Mouse (Mus musculus) embryonic stem cell, embryonic (primary cell): ENCODE data around the gene Arntl2.
"Not testable (repeated sequence)": the region's sequence is repeated elsewhere in the genome, so short reads cannot be mapped to it uniquely, and the experiment has no call there.

Experiments used
- CTCF ChIA-PET, 4 experiments: fragments of 300-600 bp in 2 of 4; fragments of 350-600 bp in 2 of 4; sonication (Branson Sonifier 250); formaldehyde crosslinking; loops; one replicate each; lab custom pipeline; 2022; ENCODE audit warnings: inconsistent platforms in 2 of 4; lab: Charles Lee
- POLR2A ChIA-PET, 4 experiments: fragments of 300-600 bp in 2 of 4; fragments of 350-600 bp in 2 of 4; sonication (Branson Sonifier 250); formaldehyde crosslinking; loops; one replicate each; lab custom pipeline; 2022; ENCODE audit warnings: antibody characterized with exemption in 4 of 4, inconsistent platforms in 1 of 4; lab: Charles Lee

Gene Arntl2

DNA sequence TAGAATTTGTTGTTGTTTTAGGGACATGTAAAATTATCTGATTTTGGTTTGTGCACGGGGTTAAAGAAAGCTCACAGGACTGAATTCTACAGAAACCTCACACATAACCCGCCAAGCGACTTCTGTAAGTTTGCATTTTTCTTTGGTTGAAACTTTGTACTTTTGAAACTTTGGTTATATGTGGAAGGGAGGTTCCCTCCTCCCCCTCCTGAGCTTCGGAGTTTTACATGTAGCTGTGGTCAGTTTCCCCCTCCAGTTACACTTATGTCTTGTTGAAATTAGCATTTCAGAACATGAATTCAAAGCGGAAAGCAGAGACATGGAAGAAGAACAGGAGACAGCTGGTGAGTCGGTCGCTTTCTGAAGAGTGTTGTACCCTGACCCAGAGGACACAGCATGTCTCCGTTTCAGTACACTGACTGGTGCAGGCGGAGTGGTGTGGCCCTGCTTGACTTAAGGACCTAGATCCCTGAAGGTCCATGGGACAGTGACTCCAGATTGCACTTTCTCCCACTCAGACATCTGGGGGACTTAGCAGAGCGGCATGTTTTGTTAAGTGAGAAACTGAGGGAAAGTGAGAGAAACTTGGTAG, 26.9 kb upstream of the Arntl2 start:
- POLR2A ChIA-PET: interaction anchor here in 1 of 4 experiments (1.2 kb wide), 1 partner anchor 14 kb away, joined by 3 read pairs; no protein-coding TSS in a partner anchor
- CTCF ChIA-PET: interaction anchor here in 1 of 4 experiments (0.7 kb wide), 1 partner anchor 34 kb away, joined by 3 read pairs; no protein-coding TSS in a partner anchor

DNA sequence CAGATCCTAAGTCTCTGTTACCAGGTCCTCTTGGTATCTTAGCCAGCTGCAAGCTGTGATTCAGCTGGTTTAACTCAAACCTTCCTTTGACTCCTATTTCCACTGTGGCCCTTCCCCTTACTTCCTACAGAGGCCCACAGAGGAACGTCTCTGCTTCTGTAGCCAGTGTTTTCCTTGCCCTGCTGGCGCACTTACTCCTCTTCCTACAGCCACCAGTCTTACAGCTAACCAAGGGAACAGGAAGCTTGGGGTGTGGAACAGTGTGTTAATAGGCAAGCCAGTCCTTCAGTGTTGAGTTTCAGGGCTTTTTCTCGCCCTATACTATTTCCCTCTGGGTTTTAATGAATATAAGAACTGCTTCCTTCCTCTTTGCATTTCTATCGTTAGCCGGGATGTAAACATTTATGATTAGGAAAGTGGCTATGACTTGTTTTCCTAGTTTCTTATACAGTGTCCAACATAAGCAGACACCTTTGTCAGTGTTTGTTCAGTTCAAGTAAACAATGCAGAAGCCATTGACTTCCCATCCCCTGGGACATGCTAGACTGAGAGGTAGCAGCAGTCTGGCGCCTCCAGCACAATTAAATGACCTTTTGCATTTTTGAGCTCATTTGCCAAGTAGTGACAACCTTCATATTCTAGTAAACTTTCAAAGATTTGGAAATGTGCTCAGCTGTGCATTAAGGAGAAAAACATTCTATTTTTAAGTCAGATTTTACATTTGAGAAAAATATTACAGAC, 25.7 kb upstream of the Arntl2 start:
- POLR2A ChIA-PET: interaction anchor here in 1 of 4 experiments (1.2 to 1.7 kb wide), 3 partner anchors 9 to 31 kb away, joined by 3 to 5 read pairs (median 3); no protein-coding TSS in a partner anchor
- CTCF ChIA-PET: interaction anchor here in 1 of 4 experiments (1.0 kb wide), 1 partner anchor 9 kb away, joined by 3 read pairs; no protein-coding TSS in a partner anchor

DNA sequence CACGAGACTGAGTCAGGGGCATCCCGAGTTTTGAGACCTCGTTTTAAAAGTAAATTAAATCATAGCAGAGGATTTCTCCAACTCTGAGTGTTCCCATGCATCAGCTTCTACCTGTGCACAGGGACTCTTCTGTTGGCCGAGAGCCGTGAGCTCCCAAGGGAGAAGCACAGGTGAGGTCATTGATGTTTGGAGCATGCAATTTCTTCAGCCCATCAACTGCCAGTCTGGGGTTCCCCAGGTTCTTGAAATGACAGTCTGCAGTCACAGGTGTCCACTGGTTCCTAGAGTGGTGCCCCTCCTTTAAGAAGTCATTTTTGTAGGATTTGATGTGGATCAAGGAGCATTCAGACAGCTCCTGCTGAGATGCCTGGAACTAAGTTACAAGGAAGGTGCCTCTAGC, 25.0 kb upstream of the Arntl2 start:
- ChIA-PET POLR2A (interaction anchor here in 1 of 4 experiments (1.2 to 1.7 kb wide), 3 partner anchors 10 to 30 kb away, joined by 3 to 5 read pairs (median 3); no protein-coding TSS in a partner anchor), CTCF (no interaction called here)

DNA sequence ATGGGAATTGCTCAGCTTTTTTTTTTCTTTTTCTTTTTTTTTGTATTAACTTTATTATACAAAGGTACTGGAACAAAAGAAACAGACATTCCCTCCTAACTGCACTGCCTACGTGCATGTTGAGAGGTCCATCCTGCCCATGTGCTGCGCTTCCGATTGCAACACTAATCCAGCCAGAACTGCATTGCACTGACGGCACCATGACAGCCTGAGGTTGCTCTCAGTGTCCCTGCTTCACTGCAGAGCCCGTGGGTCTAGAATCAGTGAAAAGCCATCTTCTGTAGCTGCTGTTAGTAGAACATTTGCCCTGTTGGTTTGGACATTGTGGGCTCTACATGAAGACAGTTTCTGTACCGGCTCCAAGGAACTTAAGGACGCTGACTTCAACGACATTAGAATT, 20.0 kb upstream of the Arntl2 start:
- CTCF ChIA-PET: not testable (repeated sequence)
- POLR2A ChIA-PET: interaction anchor here in 2 of 4 experiments (0.6 to 1.3 kb wide), 3 partner anchors 19 to 143 kb away, joined by 3 read pairs; partner anchors contain the start of gene Arntl2 (in 1 of the 2)

DNA sequence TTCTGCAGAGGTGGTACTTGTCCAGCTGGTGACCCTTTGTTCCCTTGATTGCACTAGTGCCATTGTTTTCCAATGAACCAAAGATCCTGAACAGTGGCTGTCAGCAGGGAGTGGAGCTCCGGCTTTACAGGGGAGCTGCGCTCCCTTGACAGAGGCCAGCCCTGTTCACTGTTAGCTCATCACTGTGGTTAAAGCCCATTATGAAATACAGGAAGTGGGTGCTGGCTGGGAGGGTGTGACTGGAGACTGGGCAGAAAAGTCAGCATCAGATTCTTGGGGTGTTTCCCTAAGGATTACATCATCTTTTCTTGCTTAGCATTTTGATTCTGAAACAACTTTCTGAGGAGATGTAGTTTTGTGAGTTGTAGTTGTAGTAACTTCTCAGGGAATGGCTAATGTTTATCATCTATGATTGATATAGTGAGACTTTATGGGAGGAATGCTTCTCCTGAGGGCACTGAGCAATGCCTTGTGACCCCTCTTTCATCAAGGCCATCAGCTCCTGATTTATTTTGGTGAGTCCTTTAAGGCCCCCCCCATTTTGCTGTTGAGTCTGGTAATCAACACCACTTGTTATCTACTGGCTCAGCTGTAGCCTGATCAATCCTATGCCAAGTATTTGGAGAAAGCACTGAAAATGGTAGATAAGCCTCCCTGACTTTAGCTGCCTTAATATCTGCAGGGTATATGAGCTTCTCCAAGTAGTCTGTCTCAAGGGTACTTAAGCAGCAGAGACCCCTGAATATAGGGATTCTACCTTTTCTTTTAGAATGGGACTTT, 19.1 kb upstream of the Arntl2 start:
- ChIA-PET POLR2A (interaction anchor here in 2 of 4 experiments (0.6 to 1.2 kb wide), 3 partner anchors 19 to 142 kb away, joined by 3 to 4 read pairs (median 3); partner anchors contain the start of gene Arntl2 (in 1 of the 2)), CTCF (interaction anchor here in 2 of 4 experiments (0.6 to 0.9 kb wide), 3 partner anchors 9 to 372 kb away, joined by 3 to 5 read pairs (median 5); no protein-coding TSS in a partner anchor)

DNA sequence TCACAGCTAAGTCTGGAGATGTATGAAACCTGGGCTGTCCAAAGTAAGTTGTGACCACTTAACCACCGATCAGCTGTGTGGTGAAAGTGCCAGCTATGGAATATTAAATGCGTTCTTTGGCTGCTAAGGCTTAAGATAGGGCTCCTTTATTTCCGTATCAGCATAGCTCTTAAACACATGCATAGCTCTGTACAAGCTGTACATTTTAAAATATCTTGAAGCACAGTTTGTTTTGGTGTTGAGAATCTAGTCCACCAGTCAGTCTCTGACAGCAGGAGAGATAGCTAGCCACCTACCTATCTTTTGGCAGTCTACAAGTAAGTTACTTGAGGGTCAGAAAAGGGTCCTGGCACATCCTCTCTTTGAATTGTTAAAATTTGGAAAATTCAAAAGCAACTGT, 17.8 kb upstream of the Arntl2 start:
- ChIA-PET POLR2A (interaction anchor here in 1 of 4 experiments (1.2 kb wide), 1 partner anchor 20 kb away, joined by 4 read pairs; no protein-coding TSS in a partner anchor), CTCF (interaction anchor here in 1 of 4 experiments (1.7 kb wide), 1 partner anchor 17 kb away, joined by 5 read pairs; no protein-coding TSS in a partner anchor)

DNA sequence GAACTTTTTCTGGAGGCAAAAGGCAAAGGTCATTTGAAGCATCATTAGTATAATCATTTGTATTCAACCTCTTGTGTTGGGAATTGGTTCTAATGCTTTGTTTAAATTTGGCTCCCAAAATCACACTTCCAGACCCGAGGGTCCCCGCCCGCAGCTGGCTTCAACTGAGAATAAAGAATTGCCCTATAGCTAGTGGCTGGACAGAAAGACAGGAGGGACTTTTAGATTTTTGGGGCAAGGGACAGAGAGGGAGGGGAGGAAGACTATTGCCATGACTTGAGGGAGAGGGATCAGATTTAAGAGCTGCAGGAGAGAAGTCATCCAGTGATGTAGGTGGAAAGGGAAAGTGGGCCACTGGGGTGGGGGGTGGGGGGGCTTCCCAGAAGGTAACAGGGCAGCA, 14.3 kb upstream of the Arntl2 start:
- CTCF ChIA-PET: interaction anchor here in 3 of 4 experiments (0.7 to 0.8 kb wide), 3 partner anchors 43 to 378 kb away, joined by 3 to 9 read pairs (median 7); no protein-coding TSS in a partner anchor
- POLR2A ChIA-PET: interaction anchor here in 2 of 4 experiments (0.5 to 1.7 kb wide), 3 partner anchors 14 to 192 kb away, joined by 3 to 6 read pairs (median 4); partner anchors contain the start of gene Arntl2 (in 1 of the 2)

DNA sequence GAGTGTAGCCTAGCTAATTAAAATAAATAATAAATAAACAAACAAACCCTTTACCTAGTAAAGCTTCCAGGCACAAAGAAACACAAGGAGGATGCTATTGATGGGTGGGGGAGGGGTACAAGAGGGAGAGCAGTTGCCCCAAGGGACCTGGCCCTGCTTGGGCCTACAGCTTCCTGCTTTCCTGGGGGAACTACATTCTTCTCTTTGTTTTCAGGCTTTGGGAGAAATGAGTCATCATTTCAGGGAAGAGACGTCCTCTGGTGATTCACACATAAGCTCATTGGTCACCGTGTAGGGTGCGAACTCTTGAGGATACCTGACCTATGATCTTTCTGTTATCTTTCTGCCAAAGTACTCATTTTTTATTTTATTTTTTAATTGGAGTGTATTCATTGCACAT, 2.3 kb upstream of the Arntl2 start:
- ChIA-PET POLR2A (interaction anchor here in 1 of 4 experiments (0.6 to 1.6 kb wide), 5 partner anchors 9 to 325 kb away, joined by 3 to 6 read pairs (median 4); partner anchors contain the start of gene Stk38l), CTCF (no interaction called here)

DNA sequence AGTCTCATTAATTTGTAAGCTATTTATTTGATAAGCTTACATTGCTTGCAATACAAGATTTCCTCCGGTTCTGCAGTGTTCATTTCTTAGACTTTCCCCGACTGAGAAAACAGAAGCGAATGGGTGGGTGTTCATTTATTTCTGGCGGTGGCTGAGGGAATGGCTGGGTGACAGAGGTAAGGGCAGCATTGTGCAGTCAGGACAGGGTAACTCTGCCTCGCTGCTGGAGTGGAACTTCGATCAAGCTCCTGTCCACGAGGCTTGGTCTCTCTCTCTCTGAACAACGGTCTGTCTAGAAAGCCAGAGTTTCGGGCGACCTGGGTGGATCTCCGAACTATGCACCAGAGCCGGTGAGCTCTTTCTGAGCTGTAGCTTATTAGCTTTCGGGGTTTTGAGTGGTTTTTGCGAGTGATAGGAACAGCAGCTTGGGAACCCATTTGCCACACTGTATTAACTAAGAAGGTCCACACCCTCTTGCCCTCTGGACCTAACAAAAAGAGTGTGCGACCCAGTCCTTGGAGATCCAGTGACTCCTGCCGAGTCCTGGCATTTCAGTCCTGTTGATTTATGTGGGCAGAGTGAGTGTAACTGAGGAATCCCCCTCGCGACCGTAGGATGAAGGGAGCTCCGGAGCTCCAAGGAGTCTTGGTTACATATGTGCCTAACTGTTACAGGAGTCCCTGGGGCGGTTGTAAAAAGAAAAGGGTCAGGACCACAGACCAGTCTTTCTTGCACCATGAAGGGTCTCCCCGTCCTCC, 510 bp upstream of the Arntl2 start:
- ChIA-PET POLR2A (interaction anchor here (0.5 to 2.3 kb wide), 17 partner anchors 8 to 153 kb away, joined by 3 to 8 read pairs (median 3); partner anchors contain the start of genes Med21 (in 1 of the 4), Stk38l (in 1 of the 4) and Tm7sf3 (in 1 of the 4)), CTCF (no interaction called here)

DNA sequence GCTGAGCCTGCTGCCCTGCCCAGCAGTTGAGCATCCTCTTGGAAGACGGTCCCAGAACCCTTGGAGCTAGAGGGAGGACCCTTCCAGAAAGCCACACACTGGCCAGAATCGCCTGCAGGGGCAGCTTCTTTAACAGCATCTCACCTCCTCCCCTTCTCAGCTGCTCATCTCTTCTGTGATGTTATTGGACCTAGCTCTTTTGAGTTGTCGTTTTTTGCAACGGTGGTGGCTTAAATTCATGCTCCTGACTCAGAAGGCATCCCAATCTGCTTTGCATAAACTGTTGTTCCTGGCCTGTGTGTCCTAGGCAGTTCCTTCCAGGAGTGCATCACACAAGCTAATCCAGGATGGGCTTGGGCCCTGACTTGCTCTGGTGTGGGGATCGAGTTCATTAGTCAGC, 1.6 kb downstream of the Arntl2 start:
- ChIA-PET CTCF (interaction anchor here (0.5 to 1.5 kb wide), 5 partner anchors 10 to 136 kb away, joined by 3 to 5 read pairs (median 3); no protein-coding TSS in a partner anchor), POLR2A (interaction anchor here in 2 of 4 experiments (0.6 to 1.4 kb wide), 3 partner anchors 8 to 36 kb away, joined by 3 to 4 read pairs (median 4); no protein-coding TSS in a partner anchor)

DNA sequence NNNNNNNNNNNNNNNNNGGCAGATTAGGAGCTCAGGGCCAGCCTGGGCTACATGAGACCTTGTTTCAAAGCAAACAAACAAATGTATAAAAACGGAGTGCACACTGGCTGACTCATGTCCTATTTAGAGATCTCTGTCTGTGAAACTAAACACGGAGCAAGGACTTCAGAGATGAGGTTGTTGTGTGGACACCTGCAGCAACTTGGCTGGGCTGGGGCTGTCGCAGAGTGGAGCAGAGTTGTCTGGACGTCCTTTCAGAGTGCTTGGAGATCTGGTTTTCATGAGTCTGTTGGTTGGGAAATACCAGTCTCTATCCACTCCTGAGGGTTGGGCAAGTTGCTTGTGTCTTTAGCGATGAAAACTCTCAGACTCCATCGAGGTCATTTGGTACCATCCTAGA, 14.1 kb downstream of the Arntl2 start:
- ChIA-PET POLR2A (interaction anchor here in 1 of 4 experiments (1.1 kb wide), 1 partner anchor 233 kb away, joined by 3 read pairs; the partner anchor contains the start of gene Mrps35), CTCF (no interaction called here)

DNA sequence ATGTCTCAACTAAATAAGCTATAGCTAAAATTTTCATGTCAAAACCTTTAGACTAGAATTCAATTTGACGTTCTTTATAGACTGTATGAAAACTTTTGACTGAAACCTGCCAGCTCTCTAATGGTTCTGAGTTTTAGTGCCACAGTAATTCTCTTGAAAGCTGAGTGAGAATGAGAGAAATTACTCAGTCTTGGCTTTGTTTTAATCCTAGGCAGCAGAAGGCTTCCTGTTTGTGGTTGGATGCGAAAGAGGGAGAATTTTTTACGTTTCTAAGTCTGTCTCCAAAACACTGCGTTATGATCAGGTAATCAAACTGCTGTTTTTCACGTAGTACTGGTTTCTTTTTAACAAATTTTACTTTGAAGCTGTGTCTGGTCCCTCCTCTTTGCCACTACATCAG, 17.2 kb downstream of the Arntl2 start:
- ChIA-PET CTCF (interaction anchor here in 2 of 4 experiments (0.6 to 2.0 kb wide), 2 partner anchors 12 to 1454 kb away, joined by 4 to 7 read pairs; no protein-coding TSS in a partner anchor), POLR2A (interaction anchor here in 1 of 4 experiments (1.3 kb wide), 1 partner anchor 10 kb away, joined by 4 read pairs; no protein-coding TSS in a partner anchor)

DNA sequence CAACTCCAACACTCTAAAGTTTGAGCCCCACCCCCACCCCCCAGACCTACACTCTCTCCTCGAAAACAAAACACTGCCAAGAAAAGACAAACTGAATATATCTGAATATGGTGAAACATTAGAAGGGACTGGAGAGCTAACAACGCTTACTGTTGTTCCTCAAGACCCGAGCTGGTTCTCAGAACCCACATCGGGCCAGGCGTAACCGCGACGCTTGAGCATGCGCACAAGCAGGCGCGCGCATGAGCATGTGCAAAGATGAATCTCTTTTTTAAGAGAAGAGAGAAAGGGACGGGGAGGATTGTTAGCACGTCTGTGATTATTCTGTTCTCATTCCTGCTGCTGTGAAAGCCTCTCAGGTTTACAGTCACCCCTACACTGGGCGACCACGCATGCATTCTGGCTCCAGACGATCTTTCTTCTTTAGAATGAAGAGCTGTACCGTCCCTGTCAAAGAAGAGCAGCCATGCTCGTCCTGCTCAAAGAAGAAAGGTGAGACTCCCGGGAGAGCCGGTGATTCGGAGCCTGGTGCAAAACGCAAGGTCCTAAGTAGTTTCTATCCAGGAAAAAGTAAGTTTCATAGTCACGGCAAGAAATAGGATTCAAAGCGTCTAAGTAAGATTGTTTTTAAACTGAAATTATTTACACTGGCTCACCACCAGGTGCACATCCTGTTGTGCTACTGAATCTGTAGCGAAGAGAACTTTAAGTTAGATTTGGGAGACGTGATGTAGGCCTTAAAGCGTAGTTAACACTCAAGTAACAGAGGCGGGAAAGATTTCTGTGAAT, 24.5 kb downstream of the Arntl2 start:
- ChIA-PET POLR2A (interaction anchor here in 1 of 4 experiments (1.2 kb wide), 1 partner anchor 25 kb away, joined by 4 read pairs; no protein-coding TSS in a partner anchor), CTCF (interaction anchor here (0.6 to 1.3 kb wide), 7 partner anchors 14 to 583 kb away, joined by 3 to 5 read pairs (median 4); no protein-coding TSS in a partner anchor)

DNA sequence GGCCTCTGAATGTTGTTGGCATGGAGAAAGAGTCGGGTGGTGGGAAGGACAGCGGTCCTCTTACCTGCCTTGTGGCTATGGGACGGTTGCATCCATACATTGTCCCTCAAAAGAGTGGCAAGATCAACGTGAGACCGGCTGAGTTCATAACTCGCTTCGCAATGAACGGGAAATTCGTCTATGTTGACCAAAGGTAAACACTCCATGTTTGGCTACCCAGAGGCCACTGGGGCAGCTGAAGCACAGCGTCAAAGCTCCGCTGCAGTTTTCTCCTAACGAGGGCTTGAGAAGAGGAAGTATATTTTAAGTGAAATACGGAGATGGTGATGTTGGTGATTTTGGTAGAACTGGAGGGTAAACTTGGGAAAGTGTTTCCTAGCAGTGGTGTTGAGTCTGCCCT, 26.1 kb downstream of the Arntl2 start:
- ChIA-PET CTCF (interaction anchor here in 2 of 4 experiments (0.6 to 0.8 kb wide), 2 partner anchors 108 to 172 kb away, joined by 3 read pairs; no protein-coding TSS in a partner anchor), POLR2A (no interaction called here)

DNA sequence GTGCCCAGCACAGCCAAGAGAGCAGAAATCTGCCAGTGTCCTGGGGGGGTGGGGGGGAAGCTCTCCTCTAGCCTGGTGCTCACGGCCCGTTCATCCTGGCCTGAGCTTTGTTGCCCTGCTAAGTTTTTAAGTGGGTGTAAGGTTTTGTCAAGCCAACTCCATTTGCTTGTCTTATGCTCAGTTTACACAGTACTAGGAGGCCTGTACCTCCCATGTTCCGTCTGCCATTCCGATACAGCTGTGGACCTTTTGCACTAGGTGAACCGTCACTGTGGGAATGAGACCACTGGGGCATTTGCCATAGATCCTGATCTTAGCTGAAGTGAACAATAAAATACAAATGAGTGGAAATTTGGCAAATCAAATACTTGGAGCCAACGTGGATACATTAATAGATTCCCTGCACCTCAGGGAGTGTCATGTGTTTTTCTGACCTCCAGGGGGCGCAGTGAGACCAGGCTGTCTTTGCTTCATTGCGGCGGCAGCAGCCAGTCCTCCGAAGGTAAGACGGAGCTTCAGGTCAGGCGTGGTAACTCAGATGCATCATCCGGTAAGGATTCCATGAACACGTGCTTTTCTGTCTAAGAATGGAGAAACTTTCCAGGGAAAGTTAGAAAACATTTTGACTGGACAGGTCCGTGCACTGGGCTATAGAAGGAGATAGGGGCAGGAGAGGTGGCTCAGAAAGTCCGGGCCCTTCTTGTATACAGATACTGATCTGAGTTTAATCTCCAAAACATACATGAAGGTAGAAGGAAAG, 29.1 kb downstream of the Arntl2 start:
- ChIA-PET CTCF (interaction anchor here (0.5 to 2.2 kb wide), 36 partner anchors 8 to 1128 kb away, joined by 3 to 9 read pairs (median 4); partner anchors contain the start of gene Rep15 (in 1 of the 4)), POLR2A (interaction anchor here in 1 of 4 experiments (1.0 kb wide), 2 partner anchors 32 to 169 kb away, joined by 3 to 4 read pairs; no protein-coding TSS in a partner anchor)
